Mouse (Mus musculus): ENCODE measurements at regions not wholly inside any gene's neighbourhood (a gene's known extent, or its start where the extent isn't known, plus 50 kb on each side); places are given as distances from the start of the nearest gene placed in this dataset.
A peak's percentile ranks its signal among the peaks of the same experiment; 100 is the strongest.
"Not testable (repeated sequence)": the region's sequence is repeated elsewhere in the genome, so short reads cannot be mapped to it uniquely, and the experiment has no call there.

GRCm38 (mm10) chr13:26217299-26217698, 552.7 kb downstream of the Hdgfl1 start:
- DNase-seq, result no peak

GRCm38 (mm10) chr13:26216579-26216978, 553.4 kb downstream of the Hdgfl1 start:
- no peak for DNase-seq

DNA sequence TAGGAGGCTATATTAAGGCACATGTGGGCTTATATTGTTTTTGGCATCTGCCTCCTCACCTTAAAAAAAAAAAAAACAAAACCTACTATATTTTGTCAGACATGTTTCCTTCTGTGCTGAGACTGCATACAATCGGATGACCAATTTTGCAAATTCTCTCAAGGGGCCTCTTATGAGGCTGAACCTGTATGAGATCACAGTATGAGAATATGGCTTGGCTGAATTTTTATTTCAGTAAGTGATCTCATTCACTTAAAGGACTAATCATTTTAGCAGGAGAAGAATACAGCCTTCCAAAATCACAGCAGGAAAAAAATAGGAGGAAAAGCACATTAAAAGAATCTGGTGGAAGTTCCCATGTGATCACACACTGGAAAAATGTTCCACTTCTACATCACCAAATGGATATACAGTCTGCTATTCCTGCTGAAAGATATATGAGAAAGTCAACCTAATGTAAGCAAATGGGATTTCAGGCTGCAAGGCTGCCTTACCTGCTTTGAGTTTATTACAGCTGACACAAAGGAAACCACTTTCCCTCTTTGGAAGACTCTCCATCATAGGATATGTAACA, 564.3 kb downstream of the Hdgfl1 start:
- DNase-seq, result no peak

DNA sequence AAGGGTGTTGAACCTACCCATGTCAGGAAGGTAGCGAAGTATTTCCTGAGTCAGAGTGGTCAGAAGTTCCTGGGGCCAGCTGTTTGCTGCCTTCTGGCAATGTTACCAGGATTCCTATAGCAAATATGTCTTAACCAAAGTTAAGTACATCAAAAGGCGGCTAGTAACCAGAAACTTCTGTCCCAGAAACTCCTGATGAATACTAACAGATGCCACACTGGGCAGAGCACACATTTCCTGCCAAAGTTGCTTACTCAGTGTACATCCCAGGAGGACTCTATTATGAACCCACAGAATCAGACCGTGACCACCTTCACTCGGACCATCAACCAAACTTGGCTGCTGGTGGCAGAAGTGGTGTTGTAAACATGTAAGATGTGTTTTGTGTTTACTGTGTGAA, 575.3 kb downstream of the Hdgfl1 start:
- no peak for DNase-seq

DNA sequence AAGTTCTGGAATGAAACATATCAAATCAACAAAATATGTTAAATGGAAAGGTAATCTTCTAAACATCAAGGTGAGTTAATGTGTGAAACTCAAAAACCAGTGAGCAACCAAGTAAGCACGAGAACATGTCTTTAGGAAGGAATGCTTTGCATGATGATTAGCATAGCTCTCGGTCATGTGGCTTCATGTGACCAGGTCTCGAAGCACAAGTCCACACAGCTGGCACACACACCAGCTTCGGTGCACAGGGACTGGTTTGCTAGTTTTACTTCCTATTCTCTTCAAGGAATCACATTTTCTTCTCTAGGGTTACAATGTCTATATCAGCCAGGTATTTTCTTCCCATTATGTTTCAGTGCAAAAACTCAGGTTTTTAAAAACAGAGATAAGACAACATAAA, 586.1 kb downstream of the Hdgfl1 start:
- DNase-seq, result no peak

- no peak for DNase-seq
Observed at GRCm38 (mm10) chr13:26171891-26172482, 598.0 kb downstream of the Hdgfl1 start.

- DNase-seq, result no peak
Observed at GRCm38 (mm10) chr13:26169641-26170040, 600.3 kb downstream of the Hdgfl1 start.

- peak; percentile 46 to 58 for DNase-seq
Observed at GRCm38 (mm10) chr13:26158703-26159102, 611.3 kb downstream of the Hdgfl1 start.

DNA sequence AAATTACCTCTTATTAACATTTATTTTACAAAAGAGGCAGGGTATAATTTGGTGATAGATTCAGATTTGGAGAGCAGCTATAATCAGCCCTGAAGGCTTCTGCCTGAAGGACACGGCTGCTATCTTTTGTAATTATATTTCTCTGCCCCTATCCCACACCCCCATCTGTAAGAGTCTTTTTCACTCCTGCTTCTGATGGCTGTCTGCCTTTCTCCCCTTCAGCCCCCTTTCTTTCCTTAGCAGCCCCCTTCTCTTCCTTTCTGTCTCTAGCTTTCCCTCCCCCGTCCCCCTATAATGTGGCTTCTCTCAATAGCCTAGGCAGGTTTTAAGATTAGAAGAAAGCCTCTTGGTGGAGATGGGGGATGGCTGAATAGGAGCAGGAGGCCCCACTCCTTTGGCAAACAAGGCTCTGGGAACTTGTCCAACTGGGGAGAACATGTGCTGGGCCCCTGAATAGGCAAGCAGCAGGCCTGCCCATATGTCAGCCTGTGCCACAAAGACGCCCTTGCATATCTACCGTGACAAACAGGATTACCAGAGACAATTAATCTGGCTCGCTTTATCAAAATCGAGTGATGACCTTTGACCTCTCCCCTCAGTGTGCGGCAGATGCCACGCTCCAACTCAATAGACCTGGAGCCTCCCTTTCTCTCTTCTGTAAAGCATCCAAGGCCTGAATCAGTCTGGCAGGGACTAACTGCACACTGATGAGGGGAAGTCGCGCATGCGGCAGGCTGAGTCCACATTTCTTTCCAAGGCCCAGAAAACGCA, 615.1 kb downstream of the Hdgfl1 start:
- DNase-seq, result peak; percentile 96 to 97

DNA sequence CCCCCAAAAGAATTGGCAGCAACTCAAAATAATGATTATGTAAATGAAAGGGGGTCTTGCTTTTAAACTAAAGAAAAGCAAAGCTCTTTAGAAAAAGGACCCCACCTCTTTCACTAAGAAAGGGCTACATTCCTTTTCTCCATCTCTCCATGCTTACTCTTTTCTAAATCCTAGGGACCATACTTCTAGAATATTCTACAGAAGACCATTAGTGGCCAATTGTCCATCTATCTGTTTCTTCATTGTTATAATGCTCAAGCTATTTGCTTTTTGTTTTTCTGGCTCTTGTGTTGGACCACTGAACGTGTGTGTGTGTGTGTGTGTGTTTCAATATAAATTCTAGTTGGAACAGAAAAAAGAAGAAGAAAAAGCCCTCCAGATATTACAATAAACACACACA, 615.7 kb downstream of the Hdgfl1 start:
- peak in 1 of 2 experiments; percentile 15 for DNase-seq

DNA sequence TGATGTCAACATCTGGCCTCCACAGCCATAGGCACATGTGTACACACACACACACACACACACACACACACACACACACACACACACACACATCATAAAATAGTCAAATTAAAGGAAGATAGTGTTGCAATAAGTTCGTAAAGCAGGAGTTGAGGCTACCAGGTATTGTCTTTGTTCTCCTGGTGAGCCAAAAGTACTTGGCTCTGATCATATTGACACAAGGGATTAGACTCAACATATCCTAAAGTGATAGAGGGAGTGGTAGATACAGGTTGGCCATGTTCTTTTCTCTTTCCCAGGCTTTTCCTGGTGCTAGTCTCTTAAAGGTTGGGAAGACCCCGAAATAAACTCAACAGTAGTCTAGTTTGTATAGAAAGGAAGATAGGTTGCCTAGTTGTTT, 616.9 kb downstream of the Hdgfl1 start:
- DNase-seq, result no peak

GRCm38 (mm10) chr13:26150426-26150825, 619.5 kb downstream of the Hdgfl1 start:
- DNase-seq, result no peak

GRCm38 (mm10) chr13:26142811-26143210, 627.2 kb downstream of the Hdgfl1 start:
- no peak for DNase-seq

GRCm38 (mm10) chr13:26119363-26119762, 650.6 kb downstream of the Hdgfl1 start:
- no peak for DNase-seq

GRCm38 (mm10) chr13:26114136-26114535, 655.8 kb downstream of the Hdgfl1 start:
- no peak for DNase-seq

DNA sequence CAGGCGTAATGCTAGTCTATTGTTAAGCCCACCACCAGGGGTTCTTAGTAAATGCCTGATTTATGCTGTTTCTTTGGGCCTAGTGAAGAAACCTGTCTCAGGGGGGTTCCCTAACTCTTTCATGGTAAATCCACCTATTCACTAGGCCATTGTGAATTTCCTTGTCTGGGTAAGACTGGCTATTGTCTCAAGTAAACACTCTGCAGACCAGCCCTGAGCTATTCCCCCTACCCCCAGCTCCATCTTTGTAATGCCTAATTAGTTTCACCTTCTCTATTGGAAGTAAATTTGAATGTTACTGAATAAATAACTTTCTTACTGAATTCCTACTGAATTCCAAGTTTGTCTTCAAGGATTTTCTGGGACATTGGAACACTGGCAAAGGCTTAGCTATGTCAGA, 656.2 kb downstream of the Hdgfl1 start:
- not testable (repeated sequence) for DNase-seq

DNA sequence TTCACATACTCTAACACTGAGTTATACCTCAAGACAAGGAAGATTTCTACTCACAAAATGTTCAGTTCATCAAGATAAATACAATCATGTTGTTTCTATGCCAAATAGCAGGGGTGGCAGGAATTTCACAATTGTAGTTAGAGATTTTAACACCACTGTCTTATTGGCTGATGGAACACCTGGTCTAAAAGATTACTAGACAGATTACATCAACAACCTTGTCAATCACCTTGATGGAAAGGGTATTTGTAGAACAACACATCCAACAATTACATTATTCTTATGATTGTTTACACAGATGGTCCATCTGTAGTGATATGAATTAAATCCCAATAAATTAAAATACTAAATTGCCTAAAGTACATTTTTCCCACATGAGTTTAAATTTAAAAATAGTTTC, 657.4 kb downstream of the Hdgfl1 start:
- no peak for DNase-seq

DNA sequence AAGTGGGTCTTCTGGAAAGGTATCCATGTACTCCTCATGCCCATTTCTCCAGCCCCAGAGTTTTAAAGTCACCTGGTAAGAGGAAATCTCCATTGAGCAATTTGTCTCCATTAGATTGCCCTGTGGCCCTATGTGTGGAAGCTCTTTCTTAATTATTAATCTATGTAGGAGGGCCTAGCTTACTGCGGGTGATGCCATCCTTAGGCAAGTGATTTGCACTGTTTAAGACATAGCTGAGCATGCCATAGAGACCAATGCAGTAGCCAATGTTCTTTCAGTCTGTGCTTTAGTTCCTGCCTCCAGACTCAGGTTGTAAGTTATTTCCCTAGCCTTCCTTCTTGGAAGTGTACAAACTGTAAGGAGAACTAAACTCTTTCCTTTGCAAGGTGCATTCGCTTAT, 661.0 kb downstream of the Hdgfl1 start:
- DNase-seq, result no peak

GRCm38 (mm10) chr13:26088727-26089126, 681.2 kb downstream of the Hdgfl1 start:
- no peak for DNase-seq

DNA sequence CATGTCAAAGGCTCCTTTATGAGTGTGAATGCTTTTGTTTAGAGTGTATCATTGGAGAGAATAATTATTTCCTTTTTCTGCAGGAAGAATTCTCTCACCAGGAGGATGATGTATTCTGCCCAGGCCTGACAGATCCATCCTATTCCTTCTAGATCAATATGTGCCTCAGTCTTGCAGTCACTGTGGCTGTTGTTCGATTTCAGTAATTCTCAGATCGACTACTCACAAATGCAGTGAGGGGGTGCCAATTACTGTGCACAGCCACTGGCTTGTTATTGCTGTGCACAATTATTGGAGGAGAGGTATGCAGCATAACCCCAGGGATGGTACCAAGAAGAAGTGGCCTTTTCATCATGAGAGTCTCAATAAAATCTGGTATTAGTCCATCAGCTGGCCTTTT, 689.2 kb downstream of the Hdgfl1 start:
- DNase-seq, result no peak

- no peak for DNase-seq
Observed at GRCm38 (mm10) chr13:26080302-26080701, 689.7 kb downstream of the Hdgfl1 start.

GRCm38 (mm10) chr13:26079362-26079761, 690.6 kb downstream of the Hdgfl1 start:
- no peak for DNase-seq

GRCm38 (mm10) chr13:26061322-26061721, 708.6 kb downstream of the Hdgfl1 start:
- no peak for DNase-seq

- DNase-seq, result peak; percentile 5 to 50
Observed at GRCm38 (mm10) chr13:26037699-26038098, 732.3 kb downstream of the Hdgfl1 start.

All from cerebellum, postnatal 14 days (tissue).